Mouse (Mus musculus): Measurements from ENCODE around the gene Gm3033.
"Not testable (repeated sequence)": the region's sequence is repeated elsewhere in the genome, so short reads cannot be mapped to it uniquely, and the experiment has no call there.

The Gm3033 gene

DNA sequence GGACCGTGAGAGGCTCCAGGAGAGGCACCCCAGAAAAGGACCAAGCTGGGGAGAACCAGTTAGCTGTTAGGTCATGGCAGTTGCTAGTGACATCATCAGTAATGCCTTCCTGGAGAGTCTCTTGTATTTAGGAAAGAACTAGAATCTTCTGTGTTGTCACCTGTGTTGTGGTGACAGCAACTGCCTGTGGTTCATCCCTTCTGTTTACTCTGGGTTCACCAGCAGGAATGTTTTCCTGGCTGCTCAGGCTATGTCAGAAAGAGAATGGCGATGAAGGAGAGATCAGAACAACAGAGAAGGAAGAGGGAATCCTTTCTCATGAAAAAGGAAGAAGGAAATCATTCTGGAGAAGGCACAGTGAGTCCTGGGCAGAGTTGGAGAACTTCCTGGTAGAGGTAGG lies at the start of gene Gm3033:
Gm3033 (plus strand) TSS at position 301 of the 400 bp plus-strand sequence.
- not testable (repeated sequence) for TF ChIP-seq GATA4 (IDR thresholded peaks at IDR 0.05; ENCODE audit: insufficient replicate concordance, low read length)

DNA sequence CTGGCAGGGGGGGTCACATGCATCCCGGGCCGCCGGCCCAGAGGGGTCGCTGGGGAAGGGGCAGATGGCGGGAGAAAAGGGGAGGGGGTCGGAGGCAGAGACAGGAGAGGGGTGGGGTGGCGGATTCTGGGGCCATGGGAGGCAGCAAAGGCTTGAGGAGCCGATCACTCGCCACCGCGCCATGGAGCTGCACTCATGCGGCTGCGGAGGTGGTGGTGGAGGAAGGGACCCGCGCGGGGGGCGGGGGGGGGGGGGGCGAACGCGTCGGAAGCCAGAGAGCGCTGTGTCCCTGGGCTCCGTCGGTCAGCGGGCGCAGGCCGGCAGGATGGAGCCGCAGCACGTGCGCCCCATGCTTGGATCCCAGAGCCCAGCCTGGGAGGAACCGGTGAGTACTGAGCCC lies 36.3 kb upstream of the Gm3033 start, which contains the start of gene Gm3002:
Gm3002 (plus strand) TSS at position 301 of the 400 bp plus-strand sequence.
- not testable (repeated sequence) for TF ChIP-seq GATA4 (IDR thresholded peaks at IDR 0.05; ENCODE audit: insufficient replicate concordance, low read length)

DNA sequence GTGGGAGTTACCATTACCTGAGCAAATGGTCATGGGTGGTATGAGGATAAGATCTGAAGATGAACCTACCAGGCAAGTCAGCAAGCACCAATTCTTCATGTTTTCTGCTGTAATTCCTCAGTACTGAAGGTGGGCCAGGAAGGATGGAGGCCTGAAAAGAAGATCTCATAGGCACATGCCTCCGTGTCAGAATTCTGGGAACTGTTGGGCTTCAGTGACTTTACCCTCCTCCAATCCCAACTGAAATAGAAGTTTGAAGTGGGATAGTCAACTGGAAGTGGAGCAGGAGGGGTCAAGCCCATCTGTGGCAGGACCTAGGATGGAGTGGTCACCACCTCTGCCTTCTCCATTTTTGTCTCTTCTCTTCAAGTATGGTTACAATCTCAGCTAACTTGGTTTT lies 37.8 kb downstream of the Gm3033 start, which contains the start of gene Gm2916:
Gm2916 (plus strand) TSS at position 301 of the 400 bp plus-strand sequence.
- not testable (repeated sequence) for TF ChIP-seq GATA4 (IDR thresholded peaks at IDR 0.05; ENCODE audit: insufficient replicate concordance, low read length)

All from liver, adult (tissue).